Mouse (Mus musculus): ENCODE data around the gene Apof.

DNA sequence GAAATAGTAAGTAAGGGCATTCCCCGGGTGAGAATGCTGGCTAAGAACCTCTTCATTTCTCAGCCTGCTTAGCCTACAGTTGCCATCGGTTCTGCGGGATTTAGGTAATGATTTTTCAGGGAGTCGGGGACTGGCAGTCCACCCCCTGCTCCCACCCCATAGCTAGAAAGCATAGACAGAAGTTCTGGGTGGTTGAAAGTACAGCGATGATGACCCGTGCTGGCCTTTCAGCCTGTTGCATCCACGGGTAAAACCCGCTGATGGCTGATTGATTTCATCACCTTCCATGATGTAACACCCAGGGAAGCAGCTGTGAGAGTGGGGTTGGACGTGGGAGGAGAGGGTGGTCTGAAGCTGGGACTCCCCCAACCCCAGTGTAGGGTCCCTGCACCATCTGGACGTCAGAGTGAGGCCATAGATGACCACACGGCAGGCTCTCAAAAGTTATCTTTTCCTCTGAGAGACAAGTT is 30.3 kb downstream of the Apof start, which contains the start of gene Il23a:
- TF ChIP-seq CTCF (IDR thresholded peaks at IDR 0.05; ENCODE audit: borderline replicate concordance, control insufficient read depth, extremely low read depth, insufficient read depth, low read length, poor library complexity) (no peak), POLR2A (IDR thresholded peaks at IDR 0.05; ENCODE audit: control insufficient read depth, extremely low read depth, insufficient read depth, low read length, poor library complexity) (no peak)

Data from thymus, adult 2 months (tissue).